Mouse (Mus musculus) midbrain, embryonic 13.5 days (tissue): Measurements from ENCODE around the gene Pdss1. TPM values are rescaled to one million over a fixed set of nuclear protein-coding genes. Genes with fewer than 3 reads are reported as not detected.
"Not testable (repeated sequence)": the region's sequence is repeated elsewhere in the genome, so short reads cannot be mapped to it uniquely, and the experiment has no call there.

ENCODE experiments used
- ATAC-seq: fragments of 200-750 bp; cut with Nextera tagmentation; 2 replicates; pipeline ENCODE4 v1.8.0; 2017; ENCODE audit warnings: mild to moderate bottlenecking, moderate TSS enrichment, moderate library complexity
- H3K27ac ChIP-seq: fragments of 300-500 bp; sonication (generic); 2 replicates; pipeline ENCODE4 v1.5.1; 2015; ENCODE audit warnings: inconsistent platforms, mild to moderate bottlenecking, moderate library complexity
- H3K27me3 ChIP-seq: fragments of 300-500 bp; sonication (generic); 2 replicates; pipeline ENCODE4 v1.6.1; 2015; ENCODE audit warnings: mild to moderate bottlenecking, inconsistent platforms
- H3K36me3 ChIP-seq: fragments of 300-500 bp; sonication (generic); 2 replicates; pipeline ENCODE4 v1.6.1; 2015; ENCODE audit warnings: mild to moderate bottlenecking, inconsistent platforms
- H3K4me1 ChIP-seq: fragments of 300-500 bp; sonication (generic); replicated peaks from 2 replicates; pipeline ENCODE4 v1.6.1; 2015; ENCODE audit warnings: inconsistent platforms
- H3K4me2 ChIP-seq: fragments of 300-500 bp; sonication (generic); replicated peaks from 2 replicates; pipeline ENCODE4 v1.6.1; 2015; ENCODE audit warnings: moderate library complexity, mild to moderate bottlenecking, inconsistent platforms
- H3K4me3 ChIP-seq: fragments of 300-500 bp; sonication (generic); replicated peaks from 2 replicates; pipeline ENCODE4 v1.5.1; 2015; ENCODE audit warnings: mild to moderate bottlenecking, inconsistent platforms
- H3K9ac ChIP-seq: fragments of 300-500 bp; sonication (generic); replicated peaks from 2 replicates; pipeline ENCODE4 v1.6.1; 2015; ENCODE audit warnings: mild to moderate bottlenecking, inconsistent platforms
- H3K9me3 ChIP-seq: fragments of 300-500 bp; sonication (generic); 2 replicates; pipeline ENCODE4 v1.6.1; 2016; ENCODE audit warnings: mild to moderate bottlenecking, inconsistent platforms
- WGBS: fragments of 180-500 bp; shearing (Covaris S2); methylation state at CpG from one replicate; pipeline ENCODE4 v1.1.7; 2015; 5-methylcytosine and 5-hydroxymethylcytosine counted together
- polyA plus RNA-seq: library from polyadenylated mRNA; unstranded; fragments of >200 nt; fragmentation: Nextera tagmentation; extraction: Ambion mirVana; gene quantifications from 2 replicates; pipeline ENCODE4 v1.2.1, GENCODE M21; 2015

Gene Pdss1
- polyA plus RNA-seq = 25.0 and 26.3 TPM in 2 replicates

GRCm38 (mm10) chr2:22895282-22896273, at the start of gene Pdss1:
Gene Pdss1 (plus strand): TSS chr2:22895522.
- peak within 1 kb of the TSS; percentile 84 for H3K9ac ChIP-seq
- H3K27ac ChIP-seq = peak within 1 kb of the TSS; percentile 92
- H3K4me2 ChIP-seq = peak within 1 kb of the TSS; percentile 75
- H3K4me1 ChIP-seq = peaks cover 20% of the 10 kb centered on the region
- ATAC-seq = peak; percentile 100
- under 1% methylated on average over 80 of the region's 81 CpGs for WGBS
- no peaks in the 10 kb centered on the region for H3K36me3 ChIP-seq
- H3K9me3 ChIP-seq = no peaks in the 10 kb centered on the region
- H3K27me3 ChIP-seq = no peaks in the 10 kb centered on the region
- H3K4me3 ChIP-seq = peak within 1 kb of the TSS; percentile 90

- Histone ChIP-seq H3K9ac (no peak overlapping the region), H3K4me1 (no peaks in the 10 kb centered on the region), H3K9me3 (no peaks in the 10 kb centered on the region), H3K36me3 (no peaks in the 10 kb centered on the region), H3K27me3 (no peaks in the 10 kb centered on the region), H3K4me2 (no peak overlapping the region), H3K27ac (no peak overlapping the region), H3K4me3 (no peak overlapping the region)
- ATAC-seq = no peak
- 81% methylated on average over 4 of the region's 4 CpGs for WGBS
Observed at GRCm38 (mm10) chr2:22851900-22852299, 43.4 kb upstream of the Pdss1 start.

- H3K4me2 ChIP-seq = no peak overlapping the region
- ATAC-seq = no peak
Observed at GRCm38 (mm10) chr2:22857501-22857900, 37.8 kb upstream of the Pdss1 start.

GRCm38 (mm10) chr2:22862194-22862593, 33.1 kb upstream of the Pdss1 start:
- no peaks in the 10 kb centered on the region for H3K27me3 ChIP-seq

More at GRCm38 (mm10) chr2:22857501-22857900, 37.8 kb upstream of the Pdss1 start:
- Histone ChIP-seq H3K4me1 (no peaks in the 10 kb centered on the region), H3K9me3 (no peaks in the 10 kb centered on the region), H3K4me3 (no peak overlapping the region), H3K27me3 (no peaks in the 10 kb centered on the region), H3K9ac (no peak overlapping the region), H3K27ac (no peak overlapping the region), H3K36me3 (no peaks in the 10 kb centered on the region)
- 35% methylated on average over 3 of the region's 3 CpGs for WGBS

GRCm38 (mm10) chr2:22864394-22865037, 30.8 kb upstream of the Pdss1 start:
- H3K9ac ChIP-seq, H3K4me3 ChIP-seq, H3K4me2 ChIP-seq, H3K36me3 ChIP-seq, H3K27ac ChIP-seq, H3K9me3 ChIP-seq, H3K27me3 ChIP-seq, H3K4me1 ChIP-seq: not testable (repeated sequence)
- ATAC-seq = peak; percentile 98
- WGBS = 3% methylated on average over 6 of the region's 6 CpGs

More at GRCm38 (mm10) chr2:22862194-22862593, 33.1 kb upstream of the Pdss1 start:
- no peak overlapping the region for H3K4me2 ChIP-seq
- H3K4me3 ChIP-seq = no peak overlapping the region
- 82% methylated on average over 2 of the region's 2 CpGs for WGBS
- H3K27ac ChIP-seq = no peak overlapping the region
- H3K9ac ChIP-seq = no peak overlapping the region
- H3K4me1 ChIP-seq = no peaks in the 10 kb centered on the region
- H3K9me3 ChIP-seq = no peaks in the 10 kb centered on the region
- ATAC-seq = no peak
- no peaks in the 10 kb centered on the region for H3K36me3 ChIP-seq

GRCm38 (mm10) chr2:22865818-22866217, 29.5 kb upstream of the Pdss1 start:
- Histone ChIP-seq H3K9ac (0 out of 2 replicates have a peak overlapping the region, but pooled peaks have one; percentile 23), H3K4me1 (no peaks in the 10 kb centered on the region), H3K27ac (no peak overlapping the region), H3K4me3 (no peak overlapping the region), H3K36me3 (no peaks in the 10 kb centered on the region), H3K9me3 (no peaks in the 10 kb centered on the region), H3K27me3 (no peaks in the 10 kb centered on the region), H3K4me2 (no peak overlapping the region)
- 90% methylated on average over 1 of the region's 1 CpGs for WGBS
- no peak for ATAC-seq

- Histone ChIP-seq H3K36me3 (no peaks in the 10 kb centered on the region), H3K4me3 (no peak overlapping the region), H3K9ac (no peak overlapping the region), H3K27me3 (no peaks in the 10 kb centered on the region), H3K4me2 (no peak overlapping the region), H3K27ac (no peak overlapping the region), H3K4me1 (no peaks in the 10 kb centered on the region), H3K9me3 (no peaks in the 10 kb centered on the region)
- WGBS = 81% methylated on average over 7 of the region's 7 CpGs
- ATAC-seq = no peak
Observed at GRCm38 (mm10) chr2:22866894-22867424, 28.4 kb upstream of the Pdss1 start.

GRCm38 (mm10) chr2:22873159-22873558, 22.2 kb upstream of the Pdss1 start:
- Histone ChIP-seq H3K9me3 (no peaks in the 10 kb centered on the region), H3K27me3 (no peaks in the 10 kb centered on the region), H3K27ac (no peak overlapping the region), H3K36me3 (no peaks in the 10 kb centered on the region), H3K9ac (no peak overlapping the region), H3K4me3 (no peak overlapping the region), H3K4me2 (no peak overlapping the region), H3K4me1 (no peaks in the 10 kb centered on the region)
- ATAC-seq = no peak
- 92% methylated on average over 1 of the region's 1 CpGs for WGBS

GRCm38 (mm10) chr2:22874628-22875027, 20.7 kb upstream of the Pdss1 start:
- no peak for ATAC-seq
- Histone ChIP-seq H3K4me2 (no peak overlapping the region), H3K4me3 (no peak overlapping the region), H3K36me3 (no peaks in the 10 kb centered on the region), H3K27me3 (no peaks in the 10 kb centered on the region), H3K27ac (no peak overlapping the region), H3K9me3 (no peaks in the 10 kb centered on the region), H3K9ac (no peak overlapping the region), H3K4me1 (no peaks in the 10 kb centered on the region)
- 70% methylated on average over 10 of the region's 10 CpGs for WGBS

- H3K4me1 ChIP-seq = no peaks in the 10 kb centered on the region
- H3K4me2 ChIP-seq = no peak overlapping the region
- WGBS = 91% methylated on average over 3 of the region's 3 CpGs
- no peaks in the 10 kb centered on the region for H3K9me3 ChIP-seq
- no peak overlapping the region for H3K27ac ChIP-seq
- no peak overlapping the region for H3K4me3 ChIP-seq
- H3K36me3 ChIP-seq = no peaks in the 10 kb centered on the region
- H3K27me3 ChIP-seq = no peaks in the 10 kb centered on the region
- H3K9ac ChIP-seq = no peak overlapping the region
- no peak for ATAC-seq
Observed at GRCm38 (mm10) chr2:22876614-22877013, 18.7 kb upstream of the Pdss1 start.

- Histone ChIP-seq H3K27me3 (no peaks in the 10 kb centered on the region), H3K4me1 (no peaks in the 10 kb centered on the region), H3K9ac (no peak overlapping the region), H3K27ac (no peak overlapping the region), H3K4me3 (no peak overlapping the region), H3K9me3 (no peaks in the 10 kb centered on the region), H3K36me3 (no peaks in the 10 kb centered on the region), H3K4me2 (no peak overlapping the region)
- WGBS = 61% methylated on average over 1 of the region's 1 CpGs
- no peak for ATAC-seq
Observed at GRCm38 (mm10) chr2:22878781-22879180, 16.5 kb upstream of the Pdss1 start.

- WGBS = 85% methylated on average over 3 of the region's 3 CpGs
Observed at GRCm38 (mm10) chr2:22880726-22881125, 14.6 kb upstream of the Pdss1 start.

More at GRCm38 (mm10) chr2:22880726-22881125, 14.6 kb upstream of the Pdss1 start:
- not testable (repeated sequence) for H3K4me3 ChIP-seq, H3K27ac ChIP-seq, ATAC-seq, H3K9ac ChIP-seq, H3K4me1 ChIP-seq, H3K9me3 ChIP-seq, H3K4me2 ChIP-seq, H3K27me3 ChIP-seq, H3K36me3 ChIP-seq
